Comparison of ENCODE assay signal across 8 mouse cellular contexts in genomic region chr2:157070365-157070764, GRCm38 (mm10). TPM values are rescaled to one million over a fixed set of nuclear protein-coding genes. Genes with fewer than 3 reads are reported as not detected.
DNase-seq lines count a peak whose midpoint lies in the region; ATAC-seq and TF ChIP-seq lines count a peak whose summit lies in the region.
"Had no signal": no experiment of that assay in that cellular context is flagged by ENCODE, and none has a peak within 500 bp of the region (broad histone marks: within the 10 kb centered on the region; RNA-seq: fewer than 3 reads in every experiment).

No protein-coding gene starts in this region.

- DNase-seq in 3134 (ENCODE audit: extremely low read depth, insufficient read length, low spot score), result peak; percentile 63
- DNase-seq in lung, adult 2 months, result peak; percentile 59

- H3K79me3 ChIP-seq in C2C12 (ENCODE audit: low read depth), result peaks cover 71% of the 10 kb centered on the region

- no peaks in the 10 kb centered on the region for H3K9me3 ChIP-seq in embryonic facial prominence, embryonic 15.5 days (replicated peaks)
- no peaks in the 10 kb centered on the region for H3K9me3 ChIP-seq in intestine, embryonic 15.5 days

- no peak for TF ChIP-seq POLR2A in lung, adult 2 months (IDR thresholded peaks at IDR 0.05; ENCODE audit: borderline replicate concordance, extremely low read depth, low read depth, low read length)

- 33% methylated on average over 9 of the region's 9 CpGs for WGBS in embryonic facial prominence, embryonic 15.5 days
- 30% methylated on average over 9 of the region's 9 CpGs for WGBS in intestine, embryonic 15.5 days
- 5% methylated on average over 9 of the region's 9 CpGs for WGBS in lung, adult 2 months

- peaks cover 9% of the 10 kb centered on the region for H3K36me3 ChIP-seq in C2C12 (ENCODE audit: control insufficient read depth, insufficient read depth)
- no peaks in the 10 kb centered on the region for H3K36me3 ChIP-seq in embryonic facial prominence, embryonic 15.5 days
- no peaks in the 10 kb centered on the region for H3K36me3 ChIP-seq in intestine, embryonic 15.5 days

- H3K79me2 ChIP-seq in C2C12 (ENCODE audit: control insufficient read depth, insufficient read depth), result peaks cover 100% of the 10 kb centered on the region

- H3K27ac ChIP-seq in embryonic facial prominence, embryonic 15.5 days (replicated peaks), result peak overlapping the region; percentile 73
- H3K27ac ChIP-seq in intestine, embryonic 15.5 days, result peak overlapping the region; percentile 86

- no peak for ATAC-seq in embryonic facial prominence, embryonic 15.5 days (ENCODE audit: insufficient number of reproducible peaks, low FRiP score, low TSS enrichment, low read depth)
- ATAC-seq in intestine, embryonic 15.5 days, result peak; percentile 34; the same call in 1 of the 2 replicates
- ATAC-seq in erythroid progenitor cell, adult 5-6 weeks (replicated peaks; ENCODE audit: low FRiP score, poor library complexity, severe bottlenecking), result no peak
- ATAC-seq in monocyte, adult 5-6 weeks (replicated peaks; ENCODE audit: insufficient number of reproducible peaks, low FRiP score, low TSS enrichment, poor library complexity, severe bottlenecking), result no peak; the same call in 1 of the 2 replicates

- H3K9ac ChIP-seq in embryonic facial prominence, embryonic 15.5 days, result peak overlapping the region; percentile 31; the same call in 1 of the 2 replicates
- H3K9ac ChIP-seq in intestine, embryonic 15.5 days, result no peak overlapping the region

- H3K4me2 ChIP-seq in embryonic facial prominence, embryonic 15.5 days (replicated peaks), result no peak overlapping the region
- H3K4me2 ChIP-seq in intestine, embryonic 15.5 days (replicated peaks), result peak overlapping the region; percentile 31

- H3K27me3 ChIP-seq in C2C12 (ENCODE audit: control insufficient read depth, insufficient read depth, insufficient read length), result no peaks in the 10 kb centered on the region
- no peaks in the 10 kb centered on the region for H3K27me3 ChIP-seq in embryonic facial prominence, embryonic 15.5 days
- no peaks in the 10 kb centered on the region for H3K27me3 ChIP-seq in intestine, embryonic 15.5 days (replicated peaks)

- H3K4me3 ChIP-seq in C2C12 (ENCODE audit: insufficient read depth, poor library complexity, severe bottlenecking), result no peak overlapping the region
- H3K4me3 ChIP-seq in embryonic facial prominence, embryonic 15.5 days (replicated peaks), result no peak overlapping the region
- no peak overlapping the region for H3K4me3 ChIP-seq in intestine, embryonic 15.5 days (replicated peaks)
- no peak overlapping the region for H3K4me3 ChIP-seq in lung, adult 2 months (replicated peaks; ENCODE audit: extremely low read depth, low read depth, low read length)

- no peak for TF ChIP-seq CTCF in C2C12 (IDR thresholded peaks at IDR 0.05; ENCODE audit: control insufficient read depth, insufficient read depth, insufficient read length)
- no peak for TF ChIP-seq CTCF in lung, adult 2 months (IDR thresholded peaks at IDR 0.05; ENCODE audit: insufficient read depth, low read length)

- H3K4me1 ChIP-seq in embryonic facial prominence, embryonic 15.5 days, result peaks cover 89% of the 10 kb centered on the region
- peaks cover 85% of the 10 kb centered on the region for H3K4me1 ChIP-seq in intestine, embryonic 15.5 days (replicated peaks)
- H3K4me1 ChIP-seq in lung, adult 2 months (ENCODE audit: control insufficient read depth, insufficient read depth, low read length), result peaks cover 73% of the 10 kb centered on the region

- peak overlapping the region; percentile 27 for H3ac ChIP-seq in C2C12 (ENCODE audit: control insufficient read depth, insufficient read length, low read depth)

TF ChIP-seq in C2C12, 6 proteins besides CTCF, POLR2A, EP300 and RAD21:
- TF ChIP-seq MAX (IDR thresholded peaks at IDR 0.05), result no peak
- no peak for TF ChIP-seq MYOD1 (IDR thresholded peaks at IDR 0.05; ENCODE audit: control insufficient read depth, insufficient read length, low read depth)
- TF ChIP-seq MYOG (IDR thresholded peaks at IDR 0.05; ENCODE audit: control insufficient read depth, extremely low read depth, insufficient read length), result no peak
- TF ChIP-seq CEBPB (IDR thresholded peaks at IDR 0.05; ENCODE audit: low read depth), result no peak
- TF ChIP-seq FOSL1 (IDR thresholded peaks at IDR 0.05; ENCODE audit: insufficient read depth, low read length, poor library complexity, severe bottlenecking), result no peak
- no peak for TF ChIP-seq USF1 (IDR thresholded peaks at IDR 0.05; ENCODE audit: low read depth)

RNA-seq across cellular contexts. Expression of gene Soga1, which starts 8.7 kb away (rescaled TPM):
- 13.9 TPM for polyA plus RNA-seq in C2C12 (2012; fragmentation: generic; extraction: Trizol)
- 3.5 and 4.4 TPM in 2 replicates for polyA plus RNA-seq in embryonic facial prominence, embryonic 15.5 days (2015; fragmentation: Nextera tagmentation; extraction: Ambion mirVana)
- 2.0 and 2.3 TPM in 2 replicates for polyA plus RNA-seq in intestine, embryonic 15.5 days (2015; fragmentation: Nextera tagmentation; extraction: Ambion mirVana)
- 34.1 and 37.1 TPM in 2 replicates for polyA plus RNA-seq in lung, adult 2 months (2012; rRNA removed)
- total RNA-seq in erythroid progenitor cell, adult 5-6 weeks (2015; ENCODE audit: low replicate concordance), result 0.36 and 0.42 TPM in 2 replicates
- 2.8 and 3.6 TPM in 2 replicates for total RNA-seq in erythroid progenitor cell, adult 5-6 weeks (2017; ENCODE audit: low replicate concordance)
- 0.76 to 1.5 TPM (median 0.78 TPM) in 3 replicates for total RNA-seq in monocyte, adult 5-6 weeks (2017)

RNA-seq across cellular contexts. Expression of gene Tldc2, which starts 16.5 kb away (rescaled TPM):
- not detected for polyA plus RNA-seq in C2C12 (2012; fragmentation: generic; extraction: Trizol)
- polyA plus RNA-seq in embryonic facial prominence, embryonic 15.5 days (2015; fragmentation: Nextera tagmentation; extraction: Ambion mirVana), result not detected in 2 replicates
- polyA plus RNA-seq in intestine, embryonic 15.5 days (2015; fragmentation: Nextera tagmentation; extraction: Ambion mirVana), result not detected in 2 replicates
- not detected in 2 replicates for polyA plus RNA-seq in lung, adult 2 months (2012; rRNA removed)
- total RNA-seq in erythroid progenitor cell, adult 5-6 weeks (2015; ENCODE audit: low replicate concordance), result not detected in 2 replicates
- not detected in 2 replicates for total RNA-seq in erythroid progenitor cell, adult 5-6 weeks (2017; ENCODE audit: low replicate concordance)
- total RNA-seq in monocyte, adult 5-6 weeks (2017), result not detected in 3 replicates
- polyA plus RNA-seq: neural tube, embryonic 11.5 days had no signal
